Mouse (Mus musculus): ENCODE measurements around the gene Lyrm2. TPM values are rescaled to one million over a fixed set of nuclear protein-coding genes. Genes with fewer than 3 reads are reported as not detected.
A peak's percentile ranks its signal among the peaks of the same experiment; 100 is the strongest.

Gene Lyrm2
- 101 and 104 TPM in 2 replicates for polyA plus RNA-seq (2014; fragmentation: Nextera tagmentation; extraction: Ambion mirVana)

GRCm38 (mm10) chr4:32799966-32800576, at the start of gene Lyrm2:
Lyrm2 (plus strand) TSS chr4:32800253.
- Histone ChIP-seq H3K27ac (ENCODE audit: low read depth) (peak within 1 kb of the TSS; percentile 99), H3K36me3 (ENCODE audit: control insufficient read depth, insufficient read depth, low read length) (0 out of 2 replicates have a peak, but pooled peaks cover 3% of the 10 kb centered on the region), H3K4me2 (ENCODE audit: low read length) (peak within 1 kb of the TSS; percentile 76), H3K27me3 (replicated peaks; ENCODE audit: control insufficient read depth, insufficient read depth, low read length) (no peaks in the 10 kb centered on the region), H3K9ac (ENCODE audit: low read length) (peak within 1 kb of the TSS; percentile 79), H3K4me1 (replicated peaks; ENCODE audit: control insufficient read depth, insufficient read depth, low read length) (peaks cover 10% of the 10 kb centered on the region), H3K9me3 (ENCODE audit: control insufficient read depth, low read length) (no peaks in the 10 kb centered on the region), H3K4me3 (ENCODE audit: low read depth, low read length) (peak within 1 kb of the TSS; percentile 73)
- ATAC-seq (replicated peaks; ENCODE audit: low FRiP score, low TSS enrichment, low read depth) (peak; percentile 90), DNase-seq (ENCODE audit: low spot score) (peak; percentile 94)
- WGBS: under 1% methylated on average over 52 of the region's 53 CpGs

DNA sequence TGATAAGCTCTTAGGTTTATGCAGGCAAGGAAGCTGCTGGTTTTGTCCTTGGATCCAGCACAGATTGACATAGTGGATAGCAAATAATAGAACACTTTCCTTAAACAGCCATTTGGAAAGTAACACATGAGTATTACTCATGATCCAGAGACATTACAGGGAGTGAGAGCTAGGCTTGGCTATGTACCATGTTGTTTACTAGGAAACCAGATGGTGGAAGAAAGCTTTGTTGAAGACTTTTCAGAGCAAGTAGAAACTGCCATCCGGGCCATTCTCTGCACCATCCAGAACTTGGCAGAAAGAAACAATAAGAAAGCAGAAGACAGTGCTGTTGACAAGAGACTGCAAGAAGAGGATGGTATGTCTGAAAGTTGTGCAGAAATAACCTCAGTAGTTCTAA, 49.3 kb upstream of the Lyrm2 start:
- Histone ChIP-seq H3K27me3 (replicated peaks; ENCODE audit: control insufficient read depth, insufficient read depth, low read length) (no peaks in the 10 kb centered on the region), H3K36me3 (ENCODE audit: control insufficient read depth, insufficient read depth, low read length) (peaks cover 86% of the 10 kb centered on the region), H3K4me1 (replicated peaks; ENCODE audit: control insufficient read depth, insufficient read depth, low read length) (no peaks in the 10 kb centered on the region), H3K9me3 (ENCODE audit: control insufficient read depth, low read length) (no peaks in the 10 kb centered on the region), H3K9ac (ENCODE audit: low read length) (no peak overlapping the region), H3K4me3 (ENCODE audit: low read depth, low read length) (no peak overlapping the region), H3K4me2 (ENCODE audit: low read length) (no peak overlapping the region), H3K27ac (ENCODE audit: low read depth) (no peak overlapping the region)
- DNase-seq (ENCODE audit: low spot score): no peak
- WGBS: 100% methylated on average over 1 of the region's 1 CpGs
- ATAC-seq (replicated peaks; ENCODE audit: low FRiP score, low TSS enrichment, low read depth): no peak

DNA sequence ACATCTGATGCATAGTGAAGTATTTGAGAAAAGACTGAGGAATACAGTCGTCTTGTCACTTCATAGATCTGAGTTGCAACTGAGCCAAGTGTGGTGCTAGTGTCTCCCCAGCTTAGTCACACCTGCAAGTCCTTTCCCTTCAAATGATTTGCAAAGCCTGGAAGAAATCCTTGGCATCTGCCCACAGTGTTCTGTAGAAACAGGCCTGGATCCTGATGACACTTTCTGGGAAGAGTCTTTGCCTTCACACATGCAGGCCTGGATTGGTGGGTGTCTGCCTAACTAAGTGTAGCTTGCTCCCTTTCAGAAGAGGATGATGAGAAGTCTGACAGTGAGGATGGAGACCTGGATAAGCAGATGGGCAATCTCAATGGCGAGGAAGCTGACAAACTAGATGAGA, 42.6 kb upstream of the Lyrm2 start:
- Histone ChIP-seq H3K4me3 (ENCODE audit: low read depth, low read length) (no peak overlapping the region), H3K4me2 (ENCODE audit: low read length) (no peak overlapping the region), H3K36me3 (ENCODE audit: control insufficient read depth, insufficient read depth, low read length) (peaks cover 78% of the 10 kb centered on the region), H3K27ac (ENCODE audit: low read depth) (no peak overlapping the region), H3K9me3 (ENCODE audit: control insufficient read depth, low read length) (no peaks in the 10 kb centered on the region), H3K4me1 (replicated peaks; ENCODE audit: control insufficient read depth, insufficient read depth, low read length) (no peaks in the 10 kb centered on the region), H3K27me3 (replicated peaks; ENCODE audit: control insufficient read depth, insufficient read depth, low read length) (no peaks in the 10 kb centered on the region), H3K9ac (ENCODE audit: low read length) (no peak overlapping the region)
- ATAC-seq (replicated peaks; ENCODE audit: low FRiP score, low TSS enrichment, low read depth): no peak
- no peak for DNase-seq (ENCODE audit: low spot score)
- 90% methylated on average over 2 of the region's 2 CpGs for WGBS

DNA sequence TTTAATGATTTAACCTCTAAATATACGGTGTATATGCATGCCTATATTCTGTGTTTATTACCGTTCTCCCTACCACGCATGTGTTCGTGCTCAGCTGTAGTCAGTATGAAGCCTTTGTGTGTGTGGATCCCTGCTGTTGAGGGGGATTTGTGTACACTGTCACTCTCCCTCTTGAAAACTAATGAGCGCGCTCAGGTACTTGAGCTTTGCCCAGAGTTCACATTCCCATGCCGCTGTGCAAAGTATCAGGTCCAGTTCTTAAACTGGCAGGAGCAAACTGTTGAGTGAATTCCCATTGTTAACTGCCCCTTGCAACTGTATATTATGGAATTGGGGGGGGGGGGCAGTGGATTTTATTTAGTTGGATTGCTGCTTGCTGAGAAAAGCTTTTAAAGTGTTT, 32.6 kb upstream of the Lyrm2 start:
- Histone ChIP-seq H3K4me3 (ENCODE audit: low read depth, low read length) (no peak overlapping the region), H3K9me3 (ENCODE audit: control insufficient read depth, low read length) (no peaks in the 10 kb centered on the region), H3K4me1 (replicated peaks; ENCODE audit: control insufficient read depth, insufficient read depth, low read length) (no peaks in the 10 kb centered on the region), H3K27me3 (replicated peaks; ENCODE audit: control insufficient read depth, insufficient read depth, low read length) (no peaks in the 10 kb centered on the region), H3K27ac (ENCODE audit: low read depth) (no peak overlapping the region), H3K4me2 (ENCODE audit: low read length) (no peak overlapping the region), H3K9ac (ENCODE audit: low read length) (no peak overlapping the region), H3K36me3 (ENCODE audit: control insufficient read depth, insufficient read depth, low read length) (peaks cover 85% of the 10 kb centered on the region)
- DNase-seq (ENCODE audit: low spot score) (no peak), ATAC-seq (replicated peaks; ENCODE audit: low FRiP score, low TSS enrichment, low read depth) (no peak)
- WGBS: 93% methylated on average over 7 of the region's 7 CpGs

GRCm38 (mm10) chr4:32768046-32768445, 32.0 kb upstream of the Lyrm2 start:
- Histone ChIP-seq H3K4me3 (ENCODE audit: low read depth, low read length) (no peak overlapping the region), H3K36me3 (ENCODE audit: control insufficient read depth, insufficient read depth, low read length) (peaks cover 85% of the 10 kb centered on the region), H3K27ac (ENCODE audit: low read depth) (no peak overlapping the region), H3K4me2 (ENCODE audit: low read length) (no peak overlapping the region), H3K9me3 (ENCODE audit: control insufficient read depth, low read length) (no peaks in the 10 kb centered on the region), H3K4me1 (replicated peaks; ENCODE audit: control insufficient read depth, insufficient read depth, low read length) (no peaks in the 10 kb centered on the region), H3K9ac (ENCODE audit: low read length) (no peak overlapping the region), H3K27me3 (replicated peaks; ENCODE audit: control insufficient read depth, insufficient read depth, low read length) (no peaks in the 10 kb centered on the region)
- DNase-seq (ENCODE audit: low spot score): no peak
- WGBS: 93% methylated on average over 10 of the region's 10 CpGs
- ATAC-seq (replicated peaks; ENCODE audit: low FRiP score, low TSS enrichment, low read depth): no peak

- Histone ChIP-seq H3K9ac (ENCODE audit: low read length) (no peak overlapping the region), H3K36me3 (ENCODE audit: control insufficient read depth, insufficient read depth, low read length) (peaks cover 89% of the 10 kb centered on the region), H3K9me3 (ENCODE audit: control insufficient read depth, low read length) (no peaks in the 10 kb centered on the region), H3K4me3 (ENCODE audit: low read depth, low read length) (no peak overlapping the region), H3K4me2 (ENCODE audit: low read length) (no peak overlapping the region), H3K27me3 (replicated peaks; ENCODE audit: control insufficient read depth, insufficient read depth, low read length) (no peaks in the 10 kb centered on the region), H3K27ac (ENCODE audit: low read depth) (no peak overlapping the region), H3K4me1 (replicated peaks; ENCODE audit: control insufficient read depth, insufficient read depth, low read length) (no peaks in the 10 kb centered on the region)
- DNase-seq (ENCODE audit: low spot score) (no peak), ATAC-seq (replicated peaks; ENCODE audit: low FRiP score, low TSS enrichment, low read depth) (no peak)
- WGBS: 92% methylated on average over 7 of the region's 7 CpGs
Observed at GRCm38 (mm10) chr4:32770284-32770810, 29.7 kb upstream of the Lyrm2 start.

- Histone ChIP-seq H3K4me3 (ENCODE audit: low read depth, low read length) (no peak overlapping the region), H3K4me2 (ENCODE audit: low read length) (no peak overlapping the region), H3K4me1 (replicated peaks; ENCODE audit: control insufficient read depth, insufficient read depth, low read length) (no peaks in the 10 kb centered on the region), H3K9me3 (ENCODE audit: control insufficient read depth, low read length) (no peaks in the 10 kb centered on the region), H3K9ac (ENCODE audit: low read length) (no peak overlapping the region), H3K27me3 (replicated peaks; ENCODE audit: control insufficient read depth, insufficient read depth, low read length) (no peaks in the 10 kb centered on the region), H3K27ac (ENCODE audit: low read depth) (no peak overlapping the region), H3K36me3 (ENCODE audit: control insufficient read depth, insufficient read depth, low read length) (peaks cover 12% of the 10 kb centered on the region)
- WGBS: 91% methylated on average over 4 of the region's 4 CpGs
- DNase-seq (ENCODE audit: low spot score) (no peak), ATAC-seq (replicated peaks; ENCODE audit: low FRiP score, low TSS enrichment, low read depth) (no peak)
Observed at GRCm38 (mm10) chr4:32779996-32780395, 20.1 kb upstream of the Lyrm2 start.

GRCm38 (mm10) chr4:32787110-32787509, 12.9 kb upstream of the Lyrm2 start:
- no peak overlapping the region for H3K4me3 ChIP-seq (ENCODE audit: low read depth, low read length)
- ATAC-seq (replicated peaks; ENCODE audit: low FRiP score, low TSS enrichment, low read depth): no peak
- H3K9ac ChIP-seq (ENCODE audit: low read length): no peak overlapping the region
- 77% methylated on average over 1 of the region's 1 CpGs for WGBS
- no peak overlapping the region for H3K4me2 ChIP-seq (ENCODE audit: low read length)
- H3K36me3 ChIP-seq (ENCODE audit: control insufficient read depth, insufficient read depth, low read length): no peaks in the 10 kb centered on the region
- no peaks in the 10 kb centered on the region for H3K27me3 ChIP-seq (replicated peaks; ENCODE audit: control insufficient read depth, insufficient read depth, low read length)
- no peaks in the 10 kb centered on the region for H3K9me3 ChIP-seq (ENCODE audit: control insufficient read depth, low read length)
- no peak for DNase-seq (ENCODE audit: low spot score)
- H3K27ac ChIP-seq (ENCODE audit: low read depth): no peak overlapping the region
- no peaks in the 10 kb centered on the region for H3K4me1 ChIP-seq (replicated peaks; ENCODE audit: control insufficient read depth, insufficient read depth, low read length)

DNA sequence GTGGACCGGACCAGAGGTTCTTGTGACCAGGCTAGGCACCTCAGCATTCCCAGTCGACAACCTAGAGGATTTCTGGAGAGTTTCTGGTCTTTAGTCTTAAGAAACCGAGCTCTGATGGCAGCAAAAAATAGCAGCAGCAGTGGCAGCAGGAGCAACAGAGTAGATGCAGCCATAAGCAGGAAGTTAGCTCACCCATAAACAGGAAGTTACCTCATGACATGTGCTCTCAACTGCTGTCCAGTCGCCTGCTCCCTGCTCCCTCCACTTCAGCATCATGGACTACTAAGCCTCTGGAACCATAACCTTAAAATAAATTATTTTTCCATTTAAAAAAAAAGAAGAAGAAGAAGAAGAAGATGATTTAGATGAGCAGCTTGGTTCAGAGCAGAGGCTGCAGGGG, 11.0 kb upstream of the Lyrm2 start:
- H3K4me2 ChIP-seq (ENCODE audit: low read length): no peak overlapping the region
- WGBS: 93% methylated on average over 4 of the region's 4 CpGs
- H3K36me3 ChIP-seq (ENCODE audit: control insufficient read depth, insufficient read depth, low read length): no peaks in the 10 kb centered on the region
- H3K27ac ChIP-seq (ENCODE audit: low read depth): no peak overlapping the region
- no peaks in the 10 kb centered on the region for H3K27me3 ChIP-seq (replicated peaks; ENCODE audit: control insufficient read depth, insufficient read depth, low read length)
- no peaks in the 10 kb centered on the region for H3K9me3 ChIP-seq (ENCODE audit: control insufficient read depth, low read length)
- ATAC-seq (replicated peaks; ENCODE audit: low FRiP score, low TSS enrichment, low read depth) (no peak), DNase-seq (ENCODE audit: low spot score) (no peak)
- no peaks in the 10 kb centered on the region for H3K4me1 ChIP-seq (replicated peaks; ENCODE audit: control insufficient read depth, insufficient read depth, low read length)
- H3K9ac ChIP-seq (ENCODE audit: low read length): no peak overlapping the region
- H3K4me3 ChIP-seq (ENCODE audit: low read depth, low read length): no peak overlapping the region
